Mouse (Mus musculus) midbrain, embryonic 14.5 days (tissue): ENCODE measurements around the gene Gm5155. TPM values are rescaled to one million over a fixed set of nuclear protein-coding genes. Genes with fewer than 3 reads are reported as not detected.
"Not testable (repeated sequence)": the region's sequence is repeated elsewhere in the genome, so short reads cannot be mapped to it uniquely, and the experiment has no call there.

Source experiments
- ATAC-seq: fragments of 200-750 bp; cut with Nextera tagmentation; 2 replicates; pipeline ENCODE4 v1.8.0; 2017; ENCODE audit warnings: moderate number of reproducible peaks, moderate library complexity; ENCODE audit not compliant: low FRiP score, low TSS enrichment
- DNase-seq: peaks from one replicate; pipeline ENCODE4 v3.0.0-alpha.2; 2015
- H3K27ac ChIP-seq: fragments of 300-500 bp; sonication (generic); replicated peaks from 2 replicates; pipeline ENCODE4 v1.5.1; 2014; ENCODE audit warnings: mild to moderate bottlenecking, low read depth, low read length, moderate library complexity
- H3K27me3 ChIP-seq: fragments of 300-500 bp; sonication (generic); 2 replicates; pipeline ENCODE4 v1.6.1; 2014; ENCODE audit warnings: low read length, control low read depth, mixed read lengths; ENCODE audit not compliant: control insufficient read depth, insufficient read depth
- H3K36me3 ChIP-seq: fragments of 300-500 bp; sonication (generic); 2 replicates; pipeline ENCODE4 v1.6.1; 2014; ENCODE audit warnings: low read length, control low read depth; ENCODE audit not compliant: control insufficient read depth, insufficient read depth
- H3K4me1 ChIP-seq: fragments of 300-500 bp; sonication (generic); 2 replicates; pipeline ENCODE4 v1.6.1; 2014; ENCODE audit warnings: mild to moderate bottlenecking, antibody characterized with exemption, low read length, control low read depth; ENCODE audit not compliant: control insufficient read depth, insufficient read depth
- H3K4me2 ChIP-seq: fragments of 300-500 bp; sonication (generic); 2 replicates; pipeline ENCODE4 v1.6.1; 2014; ENCODE audit warnings: mild to moderate bottlenecking, low read length, moderate library complexity
- H3K4me3 ChIP-seq: fragments of 300-500 bp; sonication (generic); replicated peaks from 2 replicates; pipeline ENCODE4 v1.5.1; 2014; ENCODE audit warnings: low read depth, low read length
- H3K9ac ChIP-seq: fragments of 300-500 bp; sonication (generic); replicated peaks from 2 replicates; pipeline ENCODE4 v1.6.1; 2014; ENCODE audit warnings: mild to moderate bottlenecking, low read length, moderate library complexity
- H3K9me3 ChIP-seq: fragments of 300-500 bp; sonication (generic); 2 replicates; pipeline ENCODE4 v1.6.1; 2016; ENCODE audit warnings: low read length, control low read depth, mixed read lengths; ENCODE audit not compliant: control insufficient read depth
- WGBS: fragments of 180-500 bp; shearing (Covaris S2); extraction: QIAGEN DNeasy Blood & Tissue Kit; methylation state at CpG from one replicate; pipeline ENCODE4 v1.1.7; 2014; 5-methylcytosine and 5-hydroxymethylcytosine counted together
- polyA plus RNA-seq: library from polyadenylated mRNA; unstranded; fragments of >200 nt; fragmentation: Nextera tagmentation; extraction: Ambion mirVana; gene quantifications from 2 replicates; pipeline ENCODE4 v1.2.1, GENCODE M21; 2014

Gm5155 gene
- not detected in 2 replicates for polyA plus RNA-seq

- ATAC-seq (no peak), DNase-seq (no peak)
- H3K36me3 ChIP-seq, result no peaks in the 10 kb centered on the region
- no peak within 1 kb of the TSS for H3K9ac ChIP-seq
- WGBS, result 87% methylated on average over 1 of the region's 1 CpGs
- peaks cover 21% of the 10 kb centered on the region for H3K9me3 ChIP-seq
- no peak within 1 kb of the TSS for H3K4me2 ChIP-seq
- H3K27ac ChIP-seq, result no peak within 1 kb of the TSS
- no peaks in the 10 kb centered on the region for H3K4me1 ChIP-seq
- no peak within 1 kb of the TSS for H3K4me3 ChIP-seq
- H3K27me3 ChIP-seq, result no peaks in the 10 kb centered on the region
Observed at GRCm38 (mm10) chr7:17871467-17871866, at the start of gene Gm5155. TSS of gene Gm5155 (plus strand) at chr7:17871767.

GRCm38 (mm10) chr7:17870776-17871175, 791 bp upstream of the Gm5155 start:
- WGBS, result 92% methylated on average over 1 of the region's 1 CpGs
- Histone ChIP-seq H3K27ac (no peak overlapping the region), H3K4me1 (no peaks in the 10 kb centered on the region), H3K4me2 (no peak overlapping the region), H3K9me3 (peaks cover 21% of the 10 kb centered on the region), H3K27me3 (no peaks in the 10 kb centered on the region), H3K4me3 (no peak overlapping the region), H3K9ac (no peak overlapping the region), H3K36me3 (no peaks in the 10 kb centered on the region)
- ATAC-seq (no peak), DNase-seq (no peak)

- not testable (repeated sequence) for H3K4me3 ChIP-seq, H3K4me2 ChIP-seq, H3K9ac ChIP-seq, DNase-seq, H3K27me3 ChIP-seq, H3K4me1 ChIP-seq, H3K27ac ChIP-seq, H3K36me3 ChIP-seq, ATAC-seq
- 80% methylated on average over 1 of the region's 1 CpGs for WGBS
- H3K9me3 ChIP-seq, result peaks cover 38% of the 10 kb centered on the region
Observed at GRCm38 (mm10) chr7:17895341-17895740, 23.8 kb downstream of the Gm5155 start.

GRCm38 (mm10) chr7:17903146-17903915, 31.8 kb downstream of the Gm5155 start:
- ATAC-seq (no peak), DNase-seq (no peak)
- H3K4me3 ChIP-seq, result no peak overlapping the region
- no peak overlapping the region for H3K9ac ChIP-seq
- H3K36me3 ChIP-seq, result no peaks in the 10 kb centered on the region
- 72% methylated on average over 6 of the region's 6 CpGs for WGBS
- no peaks in the 10 kb centered on the region for H3K27me3 ChIP-seq
- peaks cover 45% of the 10 kb centered on the region for H3K9me3 ChIP-seq
- H3K27ac ChIP-seq, result no peak overlapping the region
- H3K4me1 ChIP-seq, result no peaks in the 10 kb centered on the region
- H3K4me2 ChIP-seq, result no peak overlapping the region

Other genes starting within 250 kb of the Gm5155 start
- gene Ceacam5, start 158.5 kb upstream of the Gm5155 start, polyA plus RNA-seq, result not detected in 2 replicates
- not detected in 2 replicates for gene Ceacam14, start 59.1 kb upstream of the Gm5155 start, polyA plus RNA-seq
- not detected in 2 replicates for gene Ceacam11, start 100.4 kb downstream of the Gm5155 start, polyA plus RNA-seq
- gene Ceacam13, start 138.1 kb downstream of the Gm5155 start, polyA plus RNA-seq, result not detected in 2 replicates
- not detected in 2 replicates for gene Ceacam12, start 194.2 kb downstream of the Gm5155 start, polyA plus RNA-seq